Comparison of ENCODE assay signal across 9 mouse cellular contexts in genomic region chr8:121620801-121621516, GRCm38 (mm10). TPM values are rescaled to one million over a fixed set of nuclear protein-coding genes. Genes with fewer than 3 reads are reported as not detected.
A peak's percentile ranks its signal among the peaks of the same experiment; 100 is the strongest.
DNase-seq lines count a peak whose midpoint lies in the region; ATAC-seq and TF ChIP-seq lines count a peak whose summit lies in the region.
"Had no signal": no experiment of that assay in that cellular context is flagged by ENCODE, and none has a peak within 500 bp of the region (broad histone marks: within the 10 kb centered on the region; RNA-seq: fewer than 3 reads in every experiment).

No protein-coding gene starts in this region.

- 77% methylated on average over 12 of the region's 12 CpGs for whole genome bisulfite sequencing in intestine, embryonic 15.5 days
- 70% methylated on average over 12 of the region's 12 CpGs for WGBS in intestine, postnatal 0 days
- WGBS in heart, embryonic 16.5 days = 47% methylated on average over 12 of the region's 12 CpGs
- 56% methylated on average over 12 of the region's 12 CpGs for WGBS in lung, adult 2 months

- H3K4me3 ChIP-seq in intestine, embryonic 15.5 days (replicated peaks) = no peak overlapping the region
- no peak overlapping the region for H3K4me3 ChIP-seq in intestine, postnatal 0 days (ENCODE audit: low read depth, low read length)
- no peak overlapping the region for H3K4me3 ChIP-seq in heart, embryonic 16.5 days (ENCODE audit: low read length)
- no peak overlapping the region for H3K4me3 ChIP-seq in lung, adult 2 months (replicated peaks; ENCODE audit: extremely low read depth, low read depth, low read length)
- H3K4me3 ChIP-seq: liver, embryonic 13.5 days had no signal

- TF ChIP-seq POLR2A in lung, adult 2 months (IDR thresholded peaks at IDR 0.05; ENCODE audit: borderline replicate concordance, extremely low read depth, low read depth, low read length) = no peak

- H3K36me3 ChIP-seq in intestine, embryonic 15.5 days = 0 out of 2 replicates have a peak, but pooled peaks cover 5% of the 10 kb centered on the region
- H3K36me3 ChIP-seq in intestine, postnatal 0 days (ENCODE audit: control insufficient read depth, insufficient read depth) = peaks cover 17% of the 10 kb centered on the region
- H3K36me3 ChIP-seq in heart, embryonic 16.5 days (ENCODE audit: control insufficient read depth, insufficient read depth) = peaks cover 4% of the 10 kb centered on the region
- H3K36me3 ChIP-seq: liver, embryonic 13.5 days had no signal

- no peaks in the 10 kb centered on the region for H3K27me3 ChIP-seq in intestine, embryonic 15.5 days (replicated peaks)
- no peaks in the 10 kb centered on the region for H3K27me3 ChIP-seq in intestine, postnatal 0 days (replicated peaks; ENCODE audit: control insufficient read depth, insufficient read depth, low read length)
- no peaks in the 10 kb centered on the region; the same call in 1 of the 2 replicates for H3K27me3 ChIP-seq in heart, embryonic 16.5 days (ENCODE audit: control insufficient read depth, insufficient read depth, low read length)
- H3K27me3 ChIP-seq: liver, embryonic 13.5 days had no signal

- peaks cover 27% of the 10 kb centered on the region for H3K4me1 ChIP-seq in intestine, embryonic 15.5 days (replicated peaks)
- peaks cover 7% of the 10 kb centered on the region for H3K4me1 ChIP-seq in intestine, postnatal 0 days (replicated peaks; ENCODE audit: control insufficient read depth, insufficient read depth, low read length)
- peaks cover 42% of the 10 kb centered on the region for H3K4me1 ChIP-seq in heart, embryonic 16.5 days (ENCODE audit: control insufficient read depth, insufficient read depth, low read length)
- peaks cover 40% of the 10 kb centered on the region for H3K4me1 ChIP-seq in lung, adult 2 months (ENCODE audit: control insufficient read depth, insufficient read depth, low read length)

- no peak overlapping the region for H3K4me2 ChIP-seq in intestine, embryonic 15.5 days (replicated peaks)
- H3K4me2 ChIP-seq in intestine, postnatal 0 days (replicated peaks; ENCODE audit: low read depth) = no peak overlapping the region
- no peak overlapping the region for H3K4me2 ChIP-seq in heart, embryonic 16.5 days (ENCODE audit: low read depth, low read length)
- H3K4me2 ChIP-seq: liver, embryonic 13.5 days had no signal

- TF ChIP-seq CTCF in intestine, postnatal 0 days (IDR thresholded peaks at IDR 0.05; ENCODE audit: low read depth) = no peak
- TF ChIP-seq CTCF in lung, adult 2 months (IDR thresholded peaks at IDR 0.05; ENCODE audit: insufficient read depth, low read length) = no peak

- 0 out of 2 replicates have a peak, but pooled peaks have one; percentile 28 for ATAC-seq in intestine, embryonic 15.5 days
- ATAC-seq in intestine, postnatal 0 days = no peak
- no peak; the same call in 1 of the 2 replicates for ATAC-seq in heart, embryonic 16.5 days (replicated peaks; ENCODE audit: extremely low read depth, insufficient read depth, low FRiP score)

- H3K9me3 ChIP-seq in intestine, embryonic 15.5 days = no peaks in the 10 kb centered on the region
- no peaks in the 10 kb centered on the region for H3K9me3 ChIP-seq in intestine, postnatal 0 days (ENCODE audit: control insufficient read depth)
- no peaks in the 10 kb centered on the region for H3K9me3 ChIP-seq in heart, embryonic 16.5 days (replicated peaks; ENCODE audit: control insufficient read depth, low read length)
- H3K9me3 ChIP-seq: liver, embryonic 13.5 days had no signal

- no peak overlapping the region; the same call in 1 of the 2 replicates for H3K27ac ChIP-seq in intestine, embryonic 15.5 days
- H3K27ac ChIP-seq in intestine, postnatal 0 days (ENCODE audit: low read depth, low read length) = no peak overlapping the region
- peak overlapping the region; percentile 15; the same call in 1 of the 2 replicates for H3K27ac ChIP-seq in heart, embryonic 16.5 days (ENCODE audit: low read length)

- H3K9ac ChIP-seq in intestine, embryonic 15.5 days = no peak overlapping the region
- H3K9ac ChIP-seq in intestine, postnatal 0 days (ENCODE audit: low read depth, low read length) = no peak overlapping the region
- no peak overlapping the region for H3K9ac ChIP-seq in heart, embryonic 16.5 days (ENCODE audit: low read length)
- H3K9ac ChIP-seq: liver, embryonic 13.5 days had no signal

- DNase-seq in adrenal gland, postnatal 10 days = peak; percentile 65
- peak; percentile 45 for DNase-seq in lung, adult 2 months
- DNase-seq in urinary bladder, postnatal 25 days (ENCODE audit: low spot score) = no peak
- no peak for DNase-seq in thymus, postnatal 10 days (ENCODE audit: low spot score in 2 of 2)
- no peak for DNase-seq in thymus, postnatal 14 days
- DNase-seq: liver, embryonic 13.5 days had no signal

RNA-seq across cellular contexts. Expression of gene Map1lc3b, which starts 30.8 kb away (rescaled TPM):
- polyA plus RNA-seq in intestine, embryonic 15.5 days (2015; fragmentation: Nextera tagmentation; extraction: Ambion mirVana) = 177 and 190 TPM in 2 replicates
- 264 and 267 TPM in 2 replicates for polyA plus RNA-seq in intestine, postnatal 0 days (2015; fragmentation: Nextera tagmentation; extraction: Ambion mirVana)
- total RNA-seq in adrenal gland, postnatal 10 days (2021) = 100 to 1,000 TPM; 132 to 152 TPM
- polyA plus RNA-seq in heart, embryonic 16.5 days (2015; fragmentation: Nextera tagmentation; extraction: Ambion mirVana) = 203 and 251 TPM in 2 replicates
- polyA plus RNA-seq in lung, adult 2 months (2012; rRNA removed) = 106 and 140 TPM in 2 replicates

RNA-seq across cellular contexts. Expression of gene Zcchc14, which starts 31.7 kb away (rescaled TPM):
- polyA plus RNA-seq in intestine, embryonic 15.5 days (2015; fragmentation: Nextera tagmentation; extraction: Ambion mirVana) = 10.7 and 11.2 TPM in 2 replicates
- 6.9 and 8.3 TPM in 2 replicates for polyA plus RNA-seq in intestine, postnatal 0 days (2015; fragmentation: Nextera tagmentation; extraction: Ambion mirVana)
- total RNA-seq in adrenal gland, postnatal 10 days (2021) = 10 to 100 TPM; 38.0 to 47.6 TPM
- 7.9 and 8.5 TPM in 2 replicates for polyA plus RNA-seq in heart, embryonic 16.5 days (2015; fragmentation: Nextera tagmentation; extraction: Ambion mirVana)
- 40.8 and 50.9 TPM in 2 replicates for polyA plus RNA-seq in lung, adult 2 months (2012; rRNA removed)

RNA-seq across cellular contexts. Expression of gene Fbxo31, which starts 42.4 kb away (rescaled TPM):
- 13.2 and 14.0 TPM in 2 replicates for polyA plus RNA-seq in intestine, embryonic 15.5 days (2015; fragmentation: Nextera tagmentation; extraction: Ambion mirVana)
- polyA plus RNA-seq in intestine, postnatal 0 days (2015; fragmentation: Nextera tagmentation; extraction: Ambion mirVana) = 4.5 and 5.6 TPM in 2 replicates
- total RNA-seq in adrenal gland, postnatal 10 days (2021) = 10 to 100 TPM; 33.6 to 43.8 TPM
- 10.8 and 11.8 TPM in 2 replicates for polyA plus RNA-seq in heart, embryonic 16.5 days (2015; fragmentation: Nextera tagmentation; extraction: Ambion mirVana)
- 48.2 and 49.9 TPM in 2 replicates for polyA plus RNA-seq in lung, adult 2 months (2012; rRNA removed)

Comparison
In these comparisons a context has a peak if more than half of its experiments do, and no peak if none do; other contexts are left out.
1. DNase-seq: peak in adrenal gland, postnatal 10 days (single experiment) and lung, adult 2 months (single experiment); none in urinary bladder, postnatal 25 days (single experiment), thymus, postnatal 10 days (0 of 2) and thymus, postnatal 14 days (single experiment).